Mouse (Mus musculus) hindbrain, embryonic 14.5 days (tissue): Measurements from ENCODE around the gene Gpr107. TPM values are rescaled to one million over a fixed set of nuclear protein-coding genes. Genes with fewer than 3 reads are reported as not detected.

Experiments
- ATAC-seq: fragments of 200-750 bp; cut with Nextera tagmentation; 2 replicates; pipeline ENCODE4 v1.8.0; 2017; ENCODE audit warnings: moderate number of reproducible peaks, mild to moderate bottlenecking, moderate TSS enrichment, moderate library complexity; ENCODE audit not compliant: low FRiP score
- DNase-seq: peaks from one replicate; pipeline ENCODE4 v3.0.0-alpha.2; 2015; ENCODE audit warnings: low spot score
- H3K27ac ChIP-seq: fragments of 300-500 bp; sonication (generic); 2 replicates; pipeline ENCODE4 v1.5.1; 2014; ENCODE audit warnings: mild to moderate bottlenecking, moderate library complexity
- H3K27me3 ChIP-seq: fragments of 300-500 bp; sonication (generic); 2 replicates; pipeline ENCODE4 v1.6.1; 2014; ENCODE audit warnings: mild to moderate bottlenecking, low read length, mixed read lengths; ENCODE audit not compliant: control insufficient read depth, insufficient read depth
- H3K36me3 ChIP-seq: fragments of 300-500 bp; sonication (generic); replicated peaks from 2 replicates; pipeline ENCODE4 v1.6.1; 2014; ENCODE audit not compliant: control insufficient read depth, insufficient read depth
- H3K4me1 ChIP-seq: fragments of 300-500 bp; sonication (generic); replicated peaks from 2 replicates; pipeline ENCODE4 v1.6.1; 2014; ENCODE audit warnings: antibody characterized with exemption, low read length, mixed read lengths; ENCODE audit not compliant: control insufficient read depth, insufficient read depth
- H3K4me2 ChIP-seq: fragments of 300-500 bp; sonication (generic); replicated peaks from 2 replicates; pipeline ENCODE4 v1.6.1; 2014; ENCODE audit warnings: mild to moderate bottlenecking, moderate library complexity
- H3K4me3 ChIP-seq: fragments of 300-500 bp; sonication (generic); replicated peaks from 2 replicates; pipeline ENCODE4 v1.5.1; 2014; ENCODE audit warnings: mild to moderate bottlenecking, low read length
- H3K9ac ChIP-seq: fragments of 300-500 bp; sonication (generic); 2 replicates; pipeline ENCODE4 v1.6.1; 2014
- H3K9me3 ChIP-seq: fragments of 300-500 bp; sonication (generic); 2 replicates; pipeline ENCODE4 v1.6.1; 2016; ENCODE audit warnings: low read length; ENCODE audit not compliant: control insufficient read depth
- WGBS: fragments of 180-500 bp; shearing (Covaris S2); extraction: QIAGEN DNeasy Blood & Tissue Kit; methylation state at CpG from one replicate; pipeline ENCODE4 v1.1.7; 2014; 5-methylcytosine and 5-hydroxymethylcytosine counted together
- polyA plus RNA-seq: library from polyadenylated mRNA; unstranded; fragments of >200 nt; fragmentation: Nextera tagmentation; extraction: Ambion mirVana; gene quantifications from 2 replicates; pipeline ENCODE4 v1.2.1, GENCODE M21; 2014

The Gpr107 gene
- polyA plus RNA-seq, 1 experiment from 2014 or later = 26.1 TPM

DNA sequence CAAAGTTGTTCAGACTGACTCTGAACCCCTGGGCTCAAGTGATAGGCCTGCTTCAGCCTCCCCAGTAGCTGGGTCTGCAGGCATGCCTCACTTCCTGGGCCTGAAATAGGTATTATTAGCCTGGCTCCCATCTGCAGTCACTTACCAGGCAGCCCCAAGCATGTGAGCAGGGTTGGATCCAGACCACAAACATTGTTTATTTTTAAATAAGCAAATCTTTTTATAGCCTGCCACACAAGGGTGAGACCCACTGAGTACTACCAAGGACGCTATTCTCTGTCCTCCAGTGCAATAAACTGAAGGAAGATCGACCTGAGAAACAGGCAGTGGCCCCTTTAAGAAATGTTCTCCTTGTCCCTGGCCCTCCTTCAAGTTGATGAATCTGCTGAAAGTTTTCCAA is 27.4 kb upstream of the Gpr107 start:
- no peak for ATAC-seq
- no peak overlapping the region for H3K4me3 ChIP-seq
- H3K9ac ChIP-seq = no peak overlapping the region
- no peaks in the 10 kb centered on the region for H3K27me3 ChIP-seq
- 75% methylated on average over 2 of the region's 2 CpGs for WGBS
- DNase-seq = no peak
- H3K4me2 ChIP-seq = no peak overlapping the region
- H3K36me3 ChIP-seq = no peaks in the 10 kb centered on the region
- no peak overlapping the region for H3K27ac ChIP-seq
- no peaks in the 10 kb centered on the region for H3K9me3 ChIP-seq
- 0 out of 2 replicates have a peak, but pooled peaks cover 4% of the 10 kb centered on the region for H3K4me1 ChIP-seq

- DNase-seq = no peak
- Histone ChIP-seq H3K4me1 (0 out of 2 replicates have a peak, but pooled peaks cover 4% of the 10 kb centered on the region), H3K9ac (no peak overlapping the region), H3K4me2 (no peak overlapping the region), H3K36me3 (no peaks in the 10 kb centered on the region), H3K27ac (no peak overlapping the region), H3K4me3 (no peak overlapping the region), H3K9me3 (no peaks in the 10 kb centered on the region), H3K27me3 (no peaks in the 10 kb centered on the region)
- no peak for ATAC-seq
- WGBS = 80% methylated on average over 7 of the region's 7 CpGs
Observed at GRCm38 (mm10) chr2:31125156-31125555, 27.0 kb upstream of the Gpr107 start.

DNA sequence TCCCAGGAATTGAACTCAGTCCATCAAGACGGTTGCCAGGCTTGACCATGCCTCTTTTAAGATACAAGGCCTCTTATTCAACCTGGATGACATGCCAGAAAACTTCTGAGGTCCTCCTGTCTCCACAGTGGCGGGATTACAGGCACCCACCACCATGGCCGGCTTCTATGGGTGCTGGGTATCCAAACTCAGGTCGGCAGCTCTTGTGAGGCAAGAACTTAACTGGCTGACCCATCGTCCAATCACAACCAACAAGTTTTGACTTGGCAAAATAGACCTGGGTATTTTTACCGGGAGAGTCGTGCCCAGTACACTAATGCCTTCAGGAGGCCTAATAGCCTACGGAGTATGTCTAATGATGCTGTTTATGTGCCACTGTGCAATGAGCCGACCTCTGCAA is 26.1 kb upstream of the Gpr107 start:
- 0 out of 2 replicates have a peak, but pooled peaks cover 4% of the 10 kb centered on the region for H3K4me1 ChIP-seq
- H3K27me3 ChIP-seq = no peaks in the 10 kb centered on the region
- ATAC-seq = no peak
- no peaks in the 10 kb centered on the region for H3K36me3 ChIP-seq
- no peaks in the 10 kb centered on the region for H3K9me3 ChIP-seq
- no peak overlapping the region for H3K9ac ChIP-seq
- no peak overlapping the region for H3K27ac ChIP-seq
- no peak overlapping the region for H3K4me2 ChIP-seq
- no peak overlapping the region for H3K4me3 ChIP-seq
- no peak for DNase-seq
- 88% methylated on average over 9 of the region's 9 CpGs for WGBS

GRCm38 (mm10) chr2:31127219-31127618 is 24.9 kb upstream of the Gpr107 start:
- ATAC-seq = no peak
- WGBS = 55% methylated on average over 7 of the region's 7 CpGs
- no peak overlapping the region for H3K27ac ChIP-seq

DNA sequence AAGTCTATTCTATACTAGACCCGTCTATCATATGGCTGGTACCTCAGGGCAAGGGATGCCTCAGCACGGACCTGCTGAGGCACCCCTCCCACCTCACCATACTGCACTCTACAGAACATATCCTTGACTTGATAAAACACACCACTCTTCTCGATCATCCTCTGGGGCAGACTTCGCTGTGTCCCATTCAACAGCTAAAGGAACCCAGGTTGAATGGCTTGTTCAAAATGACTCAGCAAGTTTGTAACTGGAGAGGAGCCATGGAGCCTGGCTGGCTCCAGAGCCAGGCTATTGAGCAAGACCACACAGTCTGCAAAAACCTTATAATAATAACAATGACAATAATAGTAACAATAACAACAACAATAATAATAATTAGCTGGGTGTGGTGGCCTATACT is 24.2 kb upstream of the Gpr107 start:
- Histone ChIP-seq H3K4me3 (no peak overlapping the region), H3K4me2 (no peak overlapping the region), H3K27ac (no peak overlapping the region), H3K4me1 (0 out of 2 replicates have a peak, but pooled peaks cover 4% of the 10 kb centered on the region), H3K9me3 (no peaks in the 10 kb centered on the region), H3K9ac (no peak overlapping the region), H3K36me3 (no peaks in the 10 kb centered on the region), H3K27me3 (no peaks in the 10 kb centered on the region)
- DNase-seq = no peak
- no peak for ATAC-seq
- 81% methylated on average over 4 of the region's 4 CpGs for WGBS

More at GRCm38 (mm10) chr2:31127219-31127618, 24.9 kb upstream of the Gpr107 start:
- 0 out of 2 replicates have a peak, but pooled peaks cover 4% of the 10 kb centered on the region for H3K4me1 ChIP-seq
- no peaks in the 10 kb centered on the region for H3K9me3 ChIP-seq
- no peaks in the 10 kb centered on the region for H3K27me3 ChIP-seq
- no peaks in the 10 kb centered on the region for H3K36me3 ChIP-seq
- DNase-seq = no peak
- H3K4me3 ChIP-seq = no peak overlapping the region
- no peak overlapping the region for H3K9ac ChIP-seq
- H3K4me2 ChIP-seq = no peak overlapping the region

DNA sequence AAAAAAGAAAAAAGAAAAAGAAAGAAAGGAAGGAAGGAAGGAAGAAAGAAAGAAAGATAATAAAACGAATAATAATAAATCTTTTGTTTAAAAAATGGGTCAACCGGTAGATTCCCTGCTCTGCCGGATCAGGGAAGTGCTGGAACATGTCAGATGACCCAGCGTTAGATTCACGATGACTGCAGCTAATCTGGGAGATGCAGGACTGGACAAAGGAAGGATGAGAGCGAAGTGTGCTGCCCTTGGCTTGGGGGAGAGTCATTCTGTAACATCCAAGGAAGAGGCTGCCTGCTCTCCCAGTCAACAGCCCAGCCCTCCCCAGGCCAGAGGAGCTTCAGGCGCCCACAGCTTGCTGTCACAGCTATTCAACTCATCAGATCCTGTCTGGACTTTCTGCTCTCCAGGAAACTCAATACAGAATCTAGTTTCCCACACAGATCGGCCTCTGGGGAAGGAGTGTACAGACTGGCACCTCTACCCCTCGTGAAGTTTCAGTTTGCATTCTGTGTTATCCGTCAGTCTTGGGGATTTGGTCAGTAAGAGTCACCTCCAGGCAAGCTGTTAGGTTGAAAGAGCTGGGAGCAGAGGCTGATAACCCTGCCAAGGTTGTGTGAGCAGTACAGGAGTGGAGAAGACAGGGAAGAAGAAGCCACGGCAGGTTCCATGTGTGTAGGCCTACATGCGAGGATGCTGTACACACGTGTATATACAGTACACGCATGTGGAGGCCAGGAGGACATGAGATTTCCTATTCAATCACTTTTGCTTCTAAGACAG is 22.2 kb upstream of the Gpr107 start:
- no peak overlapping the region for H3K27ac ChIP-seq
- 87% methylated on average over 14 of the region's 14 CpGs for WGBS
- DNase-seq = no peak

DNA sequence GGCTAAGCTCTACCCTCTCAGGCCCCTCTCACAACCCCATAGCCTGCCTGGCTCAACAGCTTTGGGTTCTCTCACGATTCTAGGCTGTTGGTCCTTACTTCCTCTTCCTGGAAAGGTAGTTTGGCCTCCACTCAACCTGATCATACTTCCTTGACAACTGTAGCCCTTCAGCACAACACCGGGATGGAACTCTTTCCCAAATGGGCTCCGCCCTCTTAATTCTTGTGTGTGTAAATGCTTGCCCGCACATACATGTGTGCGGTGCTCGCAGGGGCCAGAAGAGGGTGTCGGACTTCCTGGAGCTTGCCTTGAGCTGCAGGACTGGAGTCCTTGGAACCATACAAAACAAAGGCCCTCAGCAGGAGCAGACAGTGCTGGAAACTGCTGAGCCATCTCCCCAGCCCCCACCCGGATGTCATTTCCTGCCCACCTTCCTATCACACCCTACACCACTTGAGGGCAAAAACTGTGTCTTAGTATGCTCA is 21.3 kb upstream of the Gpr107 start:
- Histone ChIP-seq H3K27ac (no peak overlapping the region), H3K27me3 (no peaks in the 10 kb centered on the region), H3K36me3 (no peaks in the 10 kb centered on the region), H3K9ac (no peak overlapping the region), H3K4me2 (no peak overlapping the region), H3K9me3 (no peaks in the 10 kb centered on the region), H3K4me1 (no peaks in the 10 kb centered on the region), H3K4me3 (no peak overlapping the region)
- no peak for ATAC-seq
- 83% methylated on average over 8 of the region's 8 CpGs for WGBS
- no peak for DNase-seq

More for the DNA sequence above, 22.2 kb upstream of the Gpr107 start:
- Histone ChIP-seq H3K36me3 (no peaks in the 10 kb centered on the region), H3K4me1 (no peaks in the 10 kb centered on the region), H3K4me2 (no peak overlapping the region), H3K27me3 (no peaks in the 10 kb centered on the region), H3K4me3 (no peak overlapping the region), H3K9ac (no peak overlapping the region), H3K9me3 (no peaks in the 10 kb centered on the region)
- ATAC-seq = no peak

- no peak overlapping the region for H3K4me3 ChIP-seq
- no peak overlapping the region for H3K27ac ChIP-seq
- ATAC-seq (no peak), DNase-seq (no peak)
- no peaks in the 10 kb centered on the region for H3K36me3 ChIP-seq
- no peaks in the 10 kb centered on the region for H3K27me3 ChIP-seq
- no peaks in the 10 kb centered on the region for H3K9me3 ChIP-seq
- WGBS = 66% methylated on average over 8 of the region's 8 CpGs
- H3K9ac ChIP-seq = no peak overlapping the region
- no peak overlapping the region for H3K4me2 ChIP-seq
- no peaks in the 10 kb centered on the region for H3K4me1 ChIP-seq
Observed at GRCm38 (mm10) chr2:31132682-31133081, 19.4 kb upstream of the Gpr107 start.

- Histone ChIP-seq H3K4me1 (no peaks in the 10 kb centered on the region), H3K9me3 (no peaks in the 10 kb centered on the region), H3K4me3 (no peak overlapping the region), H3K27ac (no peak overlapping the region), H3K4me2 (no peak overlapping the region), H3K9ac (no peak overlapping the region), H3K27me3 (no peaks in the 10 kb centered on the region), H3K36me3 (no peaks in the 10 kb centered on the region)
- DNase-seq (no peak), ATAC-seq (no peak)
- 90% methylated on average over 3 of the region's 4 CpGs for WGBS
Observed at GRCm38 (mm10) chr2:31133981-31134380, 18.1 kb upstream of the Gpr107 start.
